Mouse (Mus musculus) hindbrain, embryonic 10.5 days (tissue): ENCODE data around the gene Heatr5a. TPM values are rescaled to one million over a fixed set of nuclear protein-coding genes. Genes with fewer than 3 reads are reported as not detected.

Experiments used
- DNase-seq: peaks from one replicate; pipeline ENCODE4 v3.0.0-alpha.2; 2017; ENCODE audit warnings: low spot score
- H3K27ac ChIP-seq: fragments of 300-500 bp; sonication (generic); 2 replicates; pipeline ENCODE4 v1.5.1; 2016; ENCODE audit warnings: mild to moderate bottlenecking, moderate library complexity
- H3K27me3 ChIP-seq: fragments of 300-500 bp; sonication (generic); 2 replicates; pipeline ENCODE4 v1.6.1; 2016; ENCODE audit warnings: mild to moderate bottlenecking; ENCODE audit not compliant: poor library complexity, insufficient read depth, severe bottlenecking
- H3K36me3 ChIP-seq: fragments of 300-500 bp; sonication (generic); 2 replicates; pipeline ENCODE4 v1.6.1; 2016; ENCODE audit warnings: mild to moderate bottlenecking, moderate library complexity
- H3K4me1 ChIP-seq: fragments of 300-500 bp; sonication (generic); replicated peaks from 2 replicates; pipeline ENCODE4 v1.6.1; 2016; ENCODE audit warnings: mild to moderate bottlenecking
- H3K4me3 ChIP-seq: fragments of 300-500 bp; sonication (generic); 2 replicates; pipeline ENCODE4 v1.5.1; 2016; ENCODE audit warnings: mild to moderate bottlenecking, moderate library complexity
- H3K9me3 ChIP-seq: fragments of 300-500 bp; sonication (generic); 2 replicates; pipeline ENCODE4 v1.6.1; 2016; ENCODE audit warnings: mild to moderate bottlenecking, moderate library complexity
- WGBS: fragments of 180-500 bp; shearing (Covaris S2); methylation state at CpG from one replicate; pipeline ENCODE4 v1.1.7; 2016; 5-methylcytosine and 5-hydroxymethylcytosine counted together
- polyA plus RNA-seq: library from polyadenylated mRNA; unstranded; fragments of >200 nt; fragmentation: Nextera tagmentation; extraction: Ambion mirVana; gene quantifications from 2 replicates; pipeline ENCODE4 v1.2.1, GENCODE M21; 2016

Heatr5a gene
- polyA plus RNA-seq, 1 experiment from 2014 or later = 10.1 TPM

DNA sequence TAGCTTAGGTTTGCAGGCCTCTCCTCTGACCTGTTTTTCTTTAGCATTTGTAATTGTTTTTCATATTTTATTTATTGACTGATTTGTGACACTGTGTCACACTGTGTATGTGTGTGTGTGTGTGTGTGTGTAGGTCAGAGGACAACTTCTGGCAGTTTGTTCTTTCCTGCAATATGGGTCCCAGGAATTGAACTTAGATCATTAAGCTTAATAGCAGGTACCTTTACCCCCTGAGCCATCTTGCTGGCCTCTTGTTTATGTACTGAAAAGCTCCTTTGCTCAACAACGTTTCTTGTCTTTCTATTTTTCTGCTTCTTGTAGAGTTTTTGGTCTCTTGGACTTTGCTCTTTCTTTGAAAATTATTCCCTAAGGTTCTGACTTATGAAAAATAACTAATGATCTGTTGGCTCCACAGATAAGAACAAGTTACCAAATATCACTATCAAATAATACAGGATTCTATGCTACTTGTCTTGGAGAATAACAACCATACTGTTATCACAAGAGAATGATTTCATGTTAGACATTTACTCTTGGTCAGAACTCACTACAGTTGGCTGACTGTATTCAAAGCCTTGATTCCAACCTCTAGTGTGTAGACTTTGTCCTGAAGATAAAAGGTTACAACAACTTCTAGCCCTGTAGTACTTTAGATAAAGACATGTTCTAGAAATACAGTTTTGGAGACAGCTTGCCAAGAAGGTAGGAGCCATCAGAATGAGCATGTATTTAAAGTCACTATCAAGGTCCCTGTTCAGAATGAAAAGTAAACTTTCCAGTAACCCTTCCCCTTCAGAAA lies 24.8 kb upstream of the Heatr5a start:
- 84% methylated on average over 1 of the region's 1 CpGs for WGBS
- Histone ChIP-seq H3K9me3 (no peaks in the 10 kb centered on the region), H3K4me1 (no peaks in the 10 kb centered on the region), H3K27me3 (no peaks in the 10 kb centered on the region), H3K4me3 (no peak overlapping the region), H3K27ac (no peak overlapping the region), H3K36me3 (peaks cover 65% of the 10 kb centered on the region)
- no peak for DNase-seq

DNA sequence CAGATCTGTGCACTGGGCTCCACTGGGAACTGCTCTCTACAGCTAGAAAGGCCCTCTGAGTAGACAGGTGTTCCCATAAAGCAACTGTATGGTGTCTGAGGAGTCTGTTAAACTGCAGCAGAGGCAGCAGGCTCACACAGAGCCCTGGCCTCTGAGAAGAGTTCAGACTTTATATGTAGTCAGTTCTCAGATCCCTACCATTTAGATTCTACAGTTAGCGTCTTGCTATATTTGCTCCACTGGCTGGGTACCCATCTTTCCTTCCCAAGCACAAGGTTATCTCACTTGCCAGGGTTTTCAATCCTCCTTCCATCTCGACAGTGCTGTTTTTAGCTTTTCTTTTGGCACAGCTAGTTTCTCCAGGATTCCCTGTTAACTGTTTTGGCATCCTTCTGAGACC lies 19.5 kb upstream of the Heatr5a start:
- 90% methylated on average over 2 of the region's 2 CpGs for WGBS
- Histone ChIP-seq H3K27me3 (no peaks in the 10 kb centered on the region), H3K4me3 (no peak overlapping the region), H3K4me1 (no peaks in the 10 kb centered on the region), H3K36me3 (peaks cover 31% of the 10 kb centered on the region), H3K9me3 (no peaks in the 10 kb centered on the region), H3K27ac (no peak overlapping the region)
- DNase-seq = no peak

DNA sequence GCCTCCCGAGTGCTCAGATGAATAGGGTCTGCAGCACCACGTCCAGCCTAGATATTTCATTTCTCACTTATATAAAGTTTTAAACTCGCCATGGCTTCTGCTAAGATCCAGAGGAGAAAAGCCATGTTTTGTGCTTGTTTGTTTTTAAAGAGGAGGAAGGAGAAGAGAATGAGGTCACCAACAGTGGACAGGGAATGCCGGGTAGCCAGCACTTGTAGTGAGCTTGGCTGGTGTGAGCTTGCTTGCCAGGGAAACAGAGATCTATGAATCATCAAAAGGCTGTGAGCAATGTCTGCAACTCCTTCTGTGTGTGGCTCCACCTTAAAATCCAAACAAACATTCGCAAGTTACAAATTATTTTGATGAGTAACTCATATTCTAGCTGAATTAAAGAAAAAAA lies 17.4 kb upstream of the Heatr5a start:
- H3K36me3 ChIP-seq = peaks cover 10% of the 10 kb centered on the region
- 88% methylated on average over 5 of the region's 5 CpGs for WGBS
- DNase-seq = no peak
- H3K27ac ChIP-seq = no peak overlapping the region
- no peaks in the 10 kb centered on the region for H3K4me1 ChIP-seq
- H3K27me3 ChIP-seq = no peaks in the 10 kb centered on the region
- H3K4me3 ChIP-seq = no peak overlapping the region
- no peaks in the 10 kb centered on the region for H3K9me3 ChIP-seq

DNA sequence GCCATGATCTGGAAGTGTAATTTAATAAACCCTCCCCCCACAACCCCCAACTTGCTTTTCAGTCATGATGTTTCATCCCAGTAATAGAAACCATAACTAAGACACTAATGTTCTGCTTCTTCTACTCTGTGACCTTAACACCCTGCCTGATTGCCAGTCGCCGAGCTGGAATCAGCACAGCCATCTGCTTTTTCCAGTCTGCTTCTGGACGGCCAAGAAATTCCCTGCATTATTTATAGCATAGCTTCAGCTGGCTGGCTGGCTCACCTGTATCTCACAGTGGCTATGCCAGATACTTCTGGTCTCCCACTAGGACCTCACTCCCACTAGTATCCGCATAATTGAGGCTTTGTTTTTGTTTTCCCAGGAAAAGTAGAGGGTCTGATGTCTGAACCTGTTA lies 14.7 kb upstream of the Heatr5a start:
- Histone ChIP-seq H3K36me3 (peaks cover 5% of the 10 kb centered on the region; the same call in 1 of the 2 replicates), H3K4me3 (no peak overlapping the region), H3K4me1 (no peaks in the 10 kb centered on the region), H3K27me3 (no peaks in the 10 kb centered on the region), H3K27ac (no peak overlapping the region), H3K9me3 (no peaks in the 10 kb centered on the region)
- 83% methylated on average over 4 of the region's 4 CpGs for WGBS
- no peak for DNase-seq

DNA sequence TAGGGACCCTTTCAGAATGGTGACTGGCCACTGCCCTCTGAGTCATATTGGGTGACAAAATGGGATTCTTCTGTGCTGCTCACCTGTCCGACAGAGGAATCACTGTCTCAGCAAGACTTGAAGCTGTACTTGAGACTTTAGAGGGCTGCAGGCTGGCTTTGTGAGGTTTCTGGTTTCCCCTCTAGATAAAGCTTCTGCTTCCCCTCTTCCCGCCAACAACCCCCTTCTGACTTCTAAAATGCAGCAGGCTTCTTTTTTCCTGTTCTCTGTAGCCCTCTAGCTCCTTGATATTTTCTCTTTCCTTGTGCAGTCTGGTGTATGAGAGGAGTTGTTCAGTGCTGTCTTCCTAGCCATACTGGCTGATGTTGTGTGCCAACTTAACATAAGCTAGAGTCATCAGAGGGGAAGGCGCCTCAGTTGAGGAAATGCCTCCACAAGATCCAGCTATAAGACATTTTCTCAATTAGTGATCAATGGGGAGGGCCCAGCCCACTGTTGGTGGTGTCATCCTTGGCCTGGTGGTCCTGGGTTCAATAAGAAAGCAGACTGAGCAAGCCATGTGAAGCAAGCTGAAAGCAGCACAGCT lies 14.1 kb upstream of the Heatr5a start:
- H3K4me1 ChIP-seq = no peaks in the 10 kb centered on the region
- H3K27ac ChIP-seq = no peak overlapping the region
- no peak overlapping the region for H3K4me3 ChIP-seq
- DNase-seq = no peak
- no peaks in the 10 kb centered on the region for H3K9me3 ChIP-seq
- peaks cover 5% of the 10 kb centered on the region; the same call in 1 of the 2 replicates for H3K36me3 ChIP-seq
- no peaks in the 10 kb centered on the region for H3K27me3 ChIP-seq
- WGBS = 91% methylated on average over 3 of the region's 3 CpGs

DNA sequence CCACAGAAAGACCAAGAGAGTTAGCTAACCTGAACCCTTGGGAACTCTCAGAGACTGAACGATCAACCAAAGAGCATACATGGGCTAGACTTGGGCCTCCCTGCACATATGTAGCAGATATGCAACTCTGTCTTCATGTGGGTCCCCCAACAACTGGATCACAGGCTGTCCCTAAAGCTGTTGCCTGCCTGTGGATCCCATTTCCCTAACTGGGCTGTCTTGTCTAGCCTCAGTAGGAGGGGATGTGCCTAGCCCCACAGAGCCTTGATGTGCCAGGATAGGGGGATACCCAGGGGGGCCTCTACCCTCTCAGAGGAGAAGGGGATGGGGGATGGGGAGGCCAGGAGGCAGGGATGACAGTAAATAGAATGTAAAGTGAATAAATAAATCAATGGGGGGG lies 12.5 kb upstream of the Heatr5a start:
- H3K36me3 ChIP-seq = peaks cover 5% of the 10 kb centered on the region; the same call in 1 of the 2 replicates
- 93% methylated on average over 1 of the region's 1 CpGs for WGBS
- no peak for DNase-seq
- H3K4me1 ChIP-seq = no peaks in the 10 kb centered on the region
- H3K9me3 ChIP-seq = no peaks in the 10 kb centered on the region
- no peak overlapping the region for H3K27ac ChIP-seq
- H3K4me3 ChIP-seq = no peak overlapping the region
- no peaks in the 10 kb centered on the region for H3K27me3 ChIP-seq

DNA sequence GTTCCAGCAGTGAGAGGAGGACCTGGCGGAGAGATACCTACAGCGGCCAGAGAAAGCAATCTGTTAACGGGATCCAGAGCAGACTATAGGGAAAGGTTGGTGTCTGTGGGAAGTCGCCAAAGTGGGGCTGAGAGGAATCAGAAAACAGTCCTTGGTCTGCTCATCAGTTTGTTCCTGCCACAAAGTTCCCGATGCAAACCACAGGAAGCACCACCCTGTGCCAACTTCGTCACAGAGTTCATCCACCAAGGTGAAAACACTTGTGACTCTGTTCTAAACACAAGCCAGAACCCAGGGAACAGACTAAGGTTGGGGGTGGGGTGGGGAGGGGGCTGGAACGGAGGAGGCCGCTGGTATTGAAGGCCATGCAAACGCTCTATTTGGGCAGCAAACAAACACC lies 5.4 kb upstream of the Heatr5a start:
- Histone ChIP-seq H3K4me1 (no peaks in the 10 kb centered on the region), H3K9me3 (peaks cover 4% of the 10 kb centered on the region; the same call in 1 of the 2 replicates), H3K4me3 (no peak overlapping the region), H3K36me3 (no peaks in the 10 kb centered on the region), H3K27ac (no peak overlapping the region), H3K27me3 (no peaks in the 10 kb centered on the region)
- WGBS = 81% methylated on average over 9 of the region's 9 CpGs
- no peak for DNase-seq

DNA sequence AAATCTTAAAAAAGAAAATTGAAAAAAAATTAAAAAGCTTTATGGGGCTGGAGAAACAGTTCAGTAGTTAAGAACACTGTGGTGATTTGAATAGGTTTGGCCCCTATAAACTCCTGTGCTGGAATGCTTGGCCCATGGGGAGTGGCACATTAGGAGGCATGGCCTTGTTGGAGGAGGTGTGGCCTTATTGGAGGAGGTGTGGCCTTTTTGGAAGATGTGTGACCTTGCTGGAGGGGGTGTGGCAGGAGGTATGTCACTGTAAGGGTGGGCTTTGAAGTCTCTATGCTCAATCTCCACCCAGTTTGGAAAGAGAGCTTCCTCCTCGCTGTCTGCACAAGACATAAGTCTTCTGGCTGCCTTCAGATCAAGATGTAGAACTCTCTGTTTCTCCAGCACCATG lies 3.3 kb upstream of the Heatr5a start:
- 97% methylated on average over 1 of the region's 1 CpGs for whole genome bisulfite sequencing
- H3K36me3 ChIP-seq = no peaks in the 10 kb centered on the region

DNA sequence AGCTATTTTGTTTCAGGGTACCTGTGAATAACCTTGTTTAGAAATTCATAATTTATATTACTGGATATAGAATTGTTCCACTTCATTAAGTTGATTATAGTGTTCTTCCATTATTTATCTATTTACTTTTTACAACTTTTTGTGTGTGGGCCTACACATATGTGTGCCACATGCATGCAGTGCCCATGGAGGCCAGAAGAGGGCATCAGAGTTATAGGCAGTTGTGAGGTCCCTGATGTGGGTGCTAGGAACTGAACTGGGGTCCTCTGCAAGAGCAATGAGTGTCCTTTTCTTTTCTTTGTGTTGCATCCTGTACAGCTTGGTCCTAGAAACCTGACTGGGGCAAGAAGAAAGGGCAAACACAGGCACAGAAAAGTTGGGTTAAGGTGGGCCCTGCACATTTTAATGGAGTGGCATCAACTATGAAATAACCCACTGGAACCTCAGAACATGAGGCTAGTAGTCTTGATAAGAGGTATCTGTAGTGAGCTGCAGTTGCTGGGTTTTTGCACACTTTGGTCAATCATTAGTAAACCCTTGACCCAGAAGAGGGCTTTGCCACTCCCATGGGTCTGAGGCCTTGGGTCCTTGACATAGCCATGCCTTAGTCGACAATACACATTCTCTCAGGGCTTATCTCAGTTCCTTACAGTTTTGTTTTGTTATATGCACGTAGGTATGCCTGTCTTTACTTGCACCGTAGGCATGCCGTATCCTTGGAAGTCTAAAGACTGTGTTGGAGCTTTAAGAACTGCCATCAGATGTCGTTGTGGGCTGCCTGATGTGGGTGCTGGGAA lies 1.3 kb upstream of the Heatr5a start:
- Histone ChIP-seq H3K9me3 (peaks cover 4% of the 10 kb centered on the region; the same call in 1 of the 2 replicates), H3K36me3 (no peaks in the 10 kb centered on the region), H3K27ac (no peak overlapping the region), H3K4me3 (no peak overlapping the region), H3K4me1 (peaks cover 11% of the 10 kb centered on the region), H3K27me3 (no peaks in the 10 kb centered on the region)
- 95% methylated on average over 5 of the region's 5 CpGs for WGBS
- no peak for DNase-seq

More for the DNA sequence above, 3.3 kb upstream of the Heatr5a start:
- no peak for DNase-seq
- peaks cover 9% of the 10 kb centered on the region for H3K4me1 ChIP-seq
- no peak overlapping the region for H3K4me3 ChIP-seq
- peaks cover 4% of the 10 kb centered on the region; the same call in 1 of the 2 replicates for H3K9me3 ChIP-seq
- H3K27me3 ChIP-seq = no peaks in the 10 kb centered on the region
- H3K27ac ChIP-seq = no peak overlapping the region

DNA sequence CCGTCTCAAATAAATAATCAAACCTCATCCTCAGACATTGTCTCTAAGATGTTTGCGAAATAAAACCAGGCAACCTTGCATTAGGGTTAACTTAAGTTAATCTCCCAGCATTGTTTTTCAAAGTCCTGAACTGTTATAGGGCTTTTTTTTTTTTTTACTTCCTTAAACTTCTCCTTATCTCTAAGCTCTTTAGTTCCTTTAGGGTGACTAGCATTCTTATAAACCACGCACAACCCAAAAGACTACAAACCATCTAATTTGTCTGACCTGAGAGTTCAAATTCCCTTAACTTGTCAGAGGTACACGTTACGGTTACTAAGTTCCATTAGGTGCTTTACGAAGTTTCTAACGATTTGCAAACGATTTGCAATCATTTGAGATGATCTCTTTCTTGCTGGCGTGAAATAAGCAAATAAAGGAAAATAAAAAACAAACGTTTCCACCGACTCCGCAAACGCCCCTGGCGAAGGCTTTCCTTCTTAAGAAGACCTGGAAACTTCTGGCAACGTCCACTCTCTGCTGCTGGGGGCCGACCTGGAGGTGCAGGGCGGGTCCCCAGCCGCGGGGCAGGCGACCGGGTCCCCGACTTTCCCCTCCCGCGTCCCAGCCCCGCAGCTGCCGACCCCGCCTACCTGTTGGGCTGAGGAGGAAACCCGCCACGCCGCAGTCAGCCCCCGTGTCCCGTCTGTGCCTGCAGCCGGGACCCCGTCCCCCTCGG lies 610 bp downstream of the Heatr5a start:
- H3K27me3 ChIP-seq = no peaks in the 10 kb centered on the region
- H3K4me1 ChIP-seq = peaks cover 11% of the 10 kb centered on the region
- H3K36me3 ChIP-seq = no peaks in the 10 kb centered on the region
- 1% methylated on average over 35 of the region's 35 CpGs for whole genome bisulfite sequencing
- H3K4me3 ChIP-seq = peak overlapping the region; percentile 94
- DNase-seq = no peak
- H3K27ac ChIP-seq = peak overlapping the region; percentile 96
- peaks cover 4% of the 10 kb centered on the region; the same call in 1 of the 2 replicates for H3K9me3 ChIP-seq

DNA sequence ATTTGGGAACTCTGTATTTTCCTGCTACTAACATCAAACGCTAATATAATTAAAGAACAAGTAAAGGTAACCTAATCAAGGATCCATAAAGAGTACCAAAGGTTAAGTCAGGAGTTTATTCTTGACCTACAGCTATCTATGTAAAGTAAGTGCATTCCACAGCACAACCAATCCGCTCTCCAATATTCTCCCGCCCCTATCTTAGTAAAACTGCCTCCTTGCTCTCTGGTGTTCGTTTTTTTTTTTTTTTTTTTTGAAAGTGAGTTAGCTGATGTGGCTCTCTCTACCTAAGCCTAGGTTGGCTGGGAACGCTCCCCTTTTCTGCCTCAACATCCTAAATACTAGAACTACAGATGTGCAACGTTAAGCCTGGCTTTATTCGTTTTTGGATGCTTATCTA lies 1.2 kb downstream of the Heatr5a start:
- Histone ChIP-seq H3K9me3 (peaks cover 4% of the 10 kb centered on the region; the same call in 1 of the 2 replicates), H3K4me1 (peaks cover 11% of the 10 kb centered on the region), H3K27me3 (no peaks in the 10 kb centered on the region), H3K36me3 (no peaks in the 10 kb centered on the region), H3K27ac (no peak overlapping the region), H3K4me3 (peak overlapping the region; percentile 94)
- WGBS = 29% methylated on average over 7 of the region's 7 CpGs
- DNase-seq = no peak

DNA sequence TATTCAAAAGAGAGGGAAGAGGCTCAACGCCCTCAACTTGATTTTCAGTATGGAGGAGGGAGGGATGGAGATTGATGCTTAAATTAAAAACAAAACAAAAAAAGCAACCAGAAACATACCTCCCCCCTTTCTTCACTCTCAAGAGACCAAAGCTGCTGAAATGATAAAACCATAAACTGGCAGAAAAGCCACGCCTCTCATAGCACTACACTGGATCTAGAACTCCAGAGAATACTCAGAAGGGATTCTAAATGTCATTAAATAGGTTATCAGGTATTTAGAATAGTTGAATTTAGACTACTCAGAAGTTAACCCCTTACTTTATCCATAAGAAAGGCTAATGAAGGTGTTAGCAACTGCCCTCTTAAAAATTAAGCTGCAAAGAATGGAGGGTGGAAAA lies 2.0 kb downstream of the Heatr5a start:
- Histone ChIP-seq H3K27ac (no peak overlapping the region), H3K27me3 (no peaks in the 10 kb centered on the region), H3K9me3 (peaks cover 4% of the 10 kb centered on the region; the same call in 1 of the 2 replicates), H3K36me3 (no peaks in the 10 kb centered on the region), H3K4me3 (no peak overlapping the region), H3K4me1 (peaks cover 11% of the 10 kb centered on the region)
- WGBS = 90% methylated on average over 2 of the region's 2 CpGs
- no peak for DNase-seq
